Mouse (Mus musculus) lung, postnatal 0 days (tissue): Measurements from ENCODE around the gene 2410004P03Rik. TPM values are rescaled to one million over a fixed set of nuclear protein-coding genes. Genes with fewer than 3 reads are reported as not detected.

ENCODE experiments used
- ATAC-seq: fragments of 200-750 bp; cut with Nextera tagmentation; 2 replicates; pipeline ENCODE4 v1.8.0; 2017; ENCODE audit warnings: moderate library complexity
- DNase-seq: peaks from one replicate; pipeline ENCODE4 v3.0.0-alpha.2; 2016; ENCODE audit warnings: low spot score
- H3K27ac ChIP-seq: fragments of 300-500 bp; sonication (generic); 2 replicates; pipeline ENCODE4 v1.5.1; 2014; ENCODE audit warnings: antibody characterized with exemption, mild to moderate bottlenecking, low read length, mixed read lengths
- H3K27me3 ChIP-seq: fragments of 300-500 bp; sonication (generic); replicated peaks from 2 replicates; pipeline ENCODE4 v1.6.1; 2014; ENCODE audit warnings: low read length, mixed read lengths; ENCODE audit not compliant: insufficient read depth
- H3K36me3 ChIP-seq: fragments of 300-500 bp; sonication (generic); 2 replicates; pipeline ENCODE4 v1.6.1; 2014; ENCODE audit warnings: low read length, mixed read lengths; ENCODE audit not compliant: insufficient read depth
- H3K4me1 ChIP-seq: fragments of 300-500 bp; sonication (generic); 2 replicates; pipeline ENCODE4 v1.6.1; 2014; ENCODE audit warnings: antibody characterized with exemption, low read depth, low read length, mixed read lengths; ENCODE audit not compliant: insufficient read depth
- H3K4me2 ChIP-seq: fragments of 300-500 bp; sonication (generic); replicated peaks from 2 replicates; pipeline ENCODE4 v1.6.1; 2014; ENCODE audit warnings: low read depth, mild to moderate bottlenecking, low read length, moderate library complexity, mixed read lengths
- H3K4me3 ChIP-seq: fragments of 300-500 bp; sonication (generic); 2 replicates; pipeline ENCODE4 v1.5.1; 2014; ENCODE audit warnings: low read depth, low read length
- H3K9ac ChIP-seq: fragments of 300-500 bp; sonication (generic); replicated peaks from 2 replicates; pipeline ENCODE4 v1.6.1; 2014; ENCODE audit warnings: low read depth, mild to moderate bottlenecking
- H3K9me3 ChIP-seq: fragments of 300-500 bp; sonication (generic); 2 replicates; pipeline ENCODE4 v1.6.1; 2016; ENCODE audit warnings: low read length, mixed read lengths
- CTCF ChIP-seq: IDR thresholded peaks from 2 replicates; pipeline ENCODE4 v1.5.1; 2016; ENCODE audit warnings: antibody characterized with exemption, mild to moderate bottlenecking
- EP300 ChIP-seq: IDR thresholded peaks from 2 replicates; pipeline ENCODE4 v1.6.1; 2016; ENCODE audit warnings: antibody characterized with exemption, mild to moderate bottlenecking, control low read depth
- whole genome bisulfite sequencing: fragments of 180-500 bp; shearing (Covaris S2); extraction: QIAGEN DNeasy Blood & Tissue Kit; methylation state at CpG from one replicate; pipeline ENCODE4 v1.1.7; 2014; 5-methylcytosine and 5-hydroxymethylcytosine counted together
- polyA plus RNA-seq: library from polyadenylated mRNA; unstranded; fragments of >200 nt; fragmentation: Nextera tagmentation; extraction: Ambion mirVana; gene quantifications from 2 replicates; pipeline ENCODE4 v1.2.1, GENCODE M21; 2015

The 2410004P03Rik gene
- 13.6 and 16.9 TPM in 2 replicates for polyA plus RNA-seq

- 8% methylated on average over 29 of the region's 29 CpGs for WGBS
- ATAC-seq (peak; percentile 82), DNase-seq (peak; percentile 80)
- H3K9me3 ChIP-seq, result no peaks in the 10 kb centered on the region
- H3K4me1 ChIP-seq, result peaks cover 5% of the 10 kb centered on the region; the same call in 1 of the 2 replicates
- no peak within 1 kb of the TSS for H3K9ac ChIP-seq
- TF ChIP-seq EP300, result no peak
- peak; percentile 95 for TF ChIP-seq CTCF
- no peaks in the 10 kb centered on the region for H3K36me3 ChIP-seq
- no peak within 1 kb of the TSS for H3K27ac ChIP-seq
- peak within 1 kb of the TSS; percentile 34 for H3K4me3 ChIP-seq
- H3K4me2 ChIP-seq, result peak within 1 kb of the TSS; percentile 56
- no peaks in the 10 kb centered on the region for H3K27me3 ChIP-seq
Observed at GRCm38 (mm10) chr12:17011100-17011870, at the start of gene 2410004P03Rik. TSS of gene 2410004P03Rik (minus strand) at chr12:17011727.

- ATAC-seq (no peak), DNase-seq (no peak)
- TF ChIP-seq EP300, result no peak
- TF ChIP-seq CTCF, result no peak
- H3K4me1 ChIP-seq, result no peaks in the 10 kb centered on the region
- WGBS, result 65% methylated on average over 7 of the region's 7 CpGs
- H3K4me2 ChIP-seq, result no peak overlapping the region
- no peak overlapping the region for H3K27ac ChIP-seq
- H3K36me3 ChIP-seq, result no peaks in the 10 kb centered on the region
- H3K4me3 ChIP-seq, result no peak overlapping the region
- no peaks in the 10 kb centered on the region for H3K27me3 ChIP-seq
- no peak overlapping the region for H3K9ac ChIP-seq
- H3K9me3 ChIP-seq, result no peaks in the 10 kb centered on the region
Observed at GRCm38 (mm10) chr12:17061183-17061722, 49.7 kb upstream of the 2410004P03Rik start.

DNA sequence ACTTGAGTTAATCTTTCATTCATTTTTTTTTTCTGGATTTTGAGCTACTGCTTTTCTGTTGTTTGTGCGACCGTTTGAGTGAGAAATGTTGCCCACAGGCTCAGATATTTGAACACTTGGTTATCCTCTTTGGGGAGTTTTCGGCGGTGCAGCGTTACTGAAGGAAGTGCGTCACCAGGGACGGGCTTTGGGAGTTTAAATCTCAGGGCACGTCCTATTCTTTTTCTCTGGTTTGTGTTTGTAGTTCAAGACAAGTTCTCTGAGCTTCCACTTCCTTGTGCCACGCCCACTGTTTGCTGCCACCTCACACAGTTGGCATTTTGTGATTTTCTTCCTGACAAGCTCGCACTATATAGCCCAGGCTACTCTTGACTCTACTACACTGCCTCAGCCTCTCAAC, 47.0 kb upstream of the 2410004P03Rik start:
- Histone ChIP-seq H3K4me1 (no peaks in the 10 kb centered on the region), H3K27ac (no peak overlapping the region), H3K36me3 (no peaks in the 10 kb centered on the region), H3K4me3 (no peak overlapping the region), H3K27me3 (no peaks in the 10 kb centered on the region), H3K4me2 (no peak overlapping the region), H3K9me3 (no peaks in the 10 kb centered on the region), H3K9ac (no peak overlapping the region)
- WGBS, result 62% methylated on average over 10 of the region's 10 CpGs
- TF ChIP-seq CTCF, result no peak
- TF ChIP-seq EP300, result no peak
- ATAC-seq, result no peak
- no peak for DNase-seq

DNA sequence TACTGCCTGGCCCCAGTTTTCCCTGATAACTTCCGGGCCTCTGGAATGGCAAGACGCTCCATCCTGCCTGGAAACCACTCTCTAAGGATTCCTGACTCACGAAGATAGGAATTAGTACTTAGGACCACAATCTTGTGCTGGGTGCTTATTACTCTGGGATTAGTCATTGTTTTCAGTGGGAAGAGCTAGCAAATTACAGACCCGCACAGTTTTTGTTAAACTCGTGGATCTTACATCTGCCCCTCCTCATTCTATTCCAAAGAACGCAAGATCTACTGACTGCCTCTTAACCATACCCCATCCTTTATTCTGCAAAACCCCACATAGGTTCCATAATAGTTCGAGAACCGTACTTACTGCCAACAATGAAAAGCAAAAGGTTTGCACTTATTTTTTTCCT, 45.6 kb upstream of the 2410004P03Rik start:
- 76% methylated on average over 8 of the region's 8 CpGs for WGBS

GRCm38 (mm10) chr12:17055766-17056165, 44.2 kb upstream of the 2410004P03Rik start:
- H3K9me3 ChIP-seq, result no peaks in the 10 kb centered on the region
- WGBS, result 91% methylated on average over 4 of the region's 4 CpGs
- ATAC-seq (no peak), DNase-seq (no peak)
- H3K4me1 ChIP-seq, result no peaks in the 10 kb centered on the region
- H3K27ac ChIP-seq, result no peak overlapping the region
- H3K4me3 ChIP-seq, result no peak overlapping the region
- H3K9ac ChIP-seq, result no peak overlapping the region
- H3K4me2 ChIP-seq, result no peak overlapping the region
- H3K27me3 ChIP-seq, result no peaks in the 10 kb centered on the region
- TF ChIP-seq EP300 (no peak), CTCF (no peak)
- H3K36me3 ChIP-seq, result no peaks in the 10 kb centered on the region

More for the DNA sequence above, 45.6 kb upstream of the 2410004P03Rik start:
- no peak overlapping the region for H3K4me2 ChIP-seq
- H3K9me3 ChIP-seq, result no peaks in the 10 kb centered on the region
- H3K9ac ChIP-seq, result no peak overlapping the region
- TF ChIP-seq EP300 (no peak), CTCF (no peak)
- no peaks in the 10 kb centered on the region for H3K4me1 ChIP-seq
- H3K36me3 ChIP-seq, result no peaks in the 10 kb centered on the region
- H3K27ac ChIP-seq, result no peak overlapping the region
- no peak for ATAC-seq
- H3K27me3 ChIP-seq, result no peaks in the 10 kb centered on the region
- H3K4me3 ChIP-seq, result no peak overlapping the region
- no peak for DNase-seq

- Histone ChIP-seq H3K9ac (no peak overlapping the region), H3K27ac (no peak overlapping the region), H3K27me3 (no peaks in the 10 kb centered on the region), H3K4me1 (no peaks in the 10 kb centered on the region), H3K4me2 (no peak overlapping the region), H3K4me3 (no peak overlapping the region), H3K36me3 (no peaks in the 10 kb centered on the region), H3K9me3 (no peaks in the 10 kb centered on the region)
- WGBS, result 49% methylated on average over 4 of the region's 4 CpGs
- DNase-seq, result no peak
- TF ChIP-seq EP300, result no peak
- peak; percentile 63 for TF ChIP-seq CTCF
- no peak for ATAC-seq
Observed at GRCm38 (mm10) chr12:17054691-17055090, 43.2 kb upstream of the 2410004P03Rik start.
